ENCODE assay signal across 25 mouse cellular contexts in the genomic region with DNA sequence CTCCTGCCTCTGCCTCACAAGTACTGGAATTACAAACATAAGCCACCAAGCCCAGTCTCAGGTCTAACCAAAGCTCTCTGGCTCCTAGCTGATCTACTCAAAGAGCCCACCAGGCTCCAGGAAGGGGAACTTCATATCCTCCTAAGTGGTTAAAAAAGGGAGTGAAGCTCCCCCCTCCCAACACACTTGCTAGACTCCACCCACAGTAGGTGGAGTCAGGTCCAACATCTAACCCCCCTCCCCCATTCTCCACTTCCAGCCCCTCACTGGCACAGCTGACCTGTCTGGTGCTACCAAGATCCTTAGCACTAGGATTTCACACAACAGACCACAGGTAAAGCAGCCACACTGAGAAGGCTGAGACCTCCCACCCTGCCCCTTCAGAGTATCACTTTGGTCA. TPM values are rescaled to one million over a fixed set of nuclear protein-coding genes. Genes with fewer than 3 reads are reported as not detected.
DNase-seq lines count a peak whose midpoint lies in the region; ATAC-seq lines count a peak whose summit lies in the region.
"Had no signal": no experiment of that assay in that cellular context is flagged by ENCODE, and none has a peak within 500 bp of the region (broad histone marks: within the 10 kb centered on the region; RNA-seq: fewer than 3 reads in every experiment).

No protein-coding gene starts in this region.

- H3K36me3 ChIP-seq in hindbrain, embryonic 10.5 days, result peaks cover 27% of the 10 kb centered on the region
- H3K36me3 ChIP-seq in hindbrain, embryonic 16.5 days (ENCODE audit: control insufficient read depth, insufficient read depth, low read length), result no peaks in the 10 kb centered on the region
- H3K36me3 ChIP-seq in lung, embryonic 16.5 days (ENCODE audit: control insufficient read depth, insufficient read depth, low read length), result no peaks in the 10 kb centered on the region
- no peaks in the 10 kb centered on the region for H3K36me3 ChIP-seq in intestine, embryonic 16.5 days (ENCODE audit: control insufficient read depth, insufficient read depth, low read length)
- H3K36me3 ChIP-seq in stomach, embryonic 16.5 days (ENCODE audit: control insufficient read depth, insufficient read depth, low read length), result no peaks in the 10 kb centered on the region
- H3K36me3 ChIP-seq: heart, embryonic 15.5 days; limb, embryonic 12.5 days; neural tube, embryonic 13.5 days had no signal

- no peaks in the 10 kb centered on the region for H3K27me3 ChIP-seq in hindbrain, embryonic 10.5 days (ENCODE audit: insufficient read depth, poor library complexity, severe bottlenecking)
- H3K27me3 ChIP-seq in hindbrain, embryonic 16.5 days (replicated peaks; ENCODE audit: control insufficient read depth, insufficient read depth, low read length), result peaks cover 3% of the 10 kb centered on the region
- no peaks in the 10 kb centered on the region for H3K27me3 ChIP-seq in lung, embryonic 16.5 days (ENCODE audit: control insufficient read depth, insufficient read depth, low read depth, low read length)
- H3K27me3 ChIP-seq in intestine, embryonic 16.5 days (replicated peaks; ENCODE audit: control insufficient read depth, insufficient read depth, low read length), result no peaks in the 10 kb centered on the region; the same call in 1 of the 2 replicates
- H3K27me3 ChIP-seq in stomach, embryonic 16.5 days (ENCODE audit: control insufficient read depth, insufficient read depth, low read length), result no peaks in the 10 kb centered on the region
- H3K27me3 ChIP-seq: limb, embryonic 12.5 days had no signal

- DNase-seq in hindbrain, embryonic 10.5 days (ENCODE audit: low spot score), result no peak
- no peak for DNase-seq in lung, postnatal 4 days
- DNase-seq in gastrocnemius, postnatal 4 days (ENCODE audit: low spot score in 2 of 2), result no peak
- DNase-seq in frontal cortex, adult 2 months (ENCODE audit: extremely low spot score in 1 of 2, low spot score in 1 of 2), result no peak
- DNase-seq: adrenal gland, adult 2 months; cerebellum, adult 8-10 months; embryo, embryonic 11 days; heart, adult 11 months; kidney, adult 11 months; right cerebral cortex, postnatal 25 days had no signal

- peak overlapping the region; percentile 31; the same call in 1 of the 2 replicates for H3K27ac ChIP-seq in hindbrain, embryonic 10.5 days
- no peak overlapping the region for H3K27ac ChIP-seq in hindbrain, embryonic 16.5 days (ENCODE audit: low read depth, low read length)
- peak overlapping the region; percentile 68 for H3K27ac ChIP-seq in lung, embryonic 16.5 days (ENCODE audit: low read length)
- H3K27ac ChIP-seq in intestine, embryonic 16.5 days (ENCODE audit: low read length), result 0 out of 2 replicates have a peak overlapping the region, but pooled peaks have one; percentile 9
- H3K27ac ChIP-seq in stomach, embryonic 16.5 days (ENCODE audit: low read length), result peak overlapping the region; percentile 47
- H3K27ac ChIP-seq: heart, embryonic 15.5 days; neural tube, embryonic 13.5 days had no signal

- H3K9ac ChIP-seq in hindbrain, embryonic 16.5 days (ENCODE audit: low read depth, low read length), result no peak overlapping the region
- no peak overlapping the region for H3K9ac ChIP-seq in lung, embryonic 16.5 days (ENCODE audit: low read length)
- H3K9ac ChIP-seq in intestine, embryonic 16.5 days (ENCODE audit: low read depth, low read length), result no peak overlapping the region; the same call in 1 of the 2 replicates
- H3K9ac ChIP-seq in stomach, embryonic 16.5 days (ENCODE audit: low read length), result no peak overlapping the region
- H3K9ac ChIP-seq: heart, embryonic 15.5 days; limb, embryonic 12.5 days; neural tube, embryonic 13.5 days had no signal

- H3K4me2 ChIP-seq in hindbrain, embryonic 16.5 days (ENCODE audit: low read length), result no peak overlapping the region
- no peak overlapping the region for H3K4me2 ChIP-seq in lung, embryonic 16.5 days (ENCODE audit: low read depth, low read length)
- H3K4me2 ChIP-seq in intestine, embryonic 16.5 days (ENCODE audit: low read depth, low read length), result no peak overlapping the region
- H3K4me2 ChIP-seq in stomach, embryonic 16.5 days (ENCODE audit: low read depth, low read length), result no peak overlapping the region
- H3K4me2 ChIP-seq: heart, embryonic 15.5 days; limb, embryonic 12.5 days; neural tube, embryonic 13.5 days had no signal

- H3K4me3 ChIP-seq in hindbrain, embryonic 10.5 days, result no peak overlapping the region
- H3K4me3 ChIP-seq in hindbrain, embryonic 16.5 days (ENCODE audit: low read length), result no peak overlapping the region
- H3K4me3 ChIP-seq in lung, embryonic 16.5 days (ENCODE audit: low read length), result no peak overlapping the region
- H3K4me3 ChIP-seq in intestine, embryonic 16.5 days (ENCODE audit: low read length), result no peak overlapping the region
- H3K4me3 ChIP-seq in stomach, embryonic 16.5 days (replicated peaks; ENCODE audit: low read length), result no peak overlapping the region
- H3K4me3 ChIP-seq: heart, embryonic 15.5 days; limb, embryonic 12.5 days; megakaryocyte, embryonic 14.5 days; neural tube, embryonic 13.5 days had no signal

- H3K9me3 ChIP-seq in hindbrain, embryonic 10.5 days, result 0 out of 2 replicates have a peak, but pooled peaks cover 3% of the 10 kb centered on the region
- H3K9me3 ChIP-seq in hindbrain, embryonic 16.5 days (ENCODE audit: control insufficient read depth, low read length), result no peaks in the 10 kb centered on the region
- H3K9me3 ChIP-seq in lung, embryonic 16.5 days (ENCODE audit: control insufficient read depth, low read length), result no peaks in the 10 kb centered on the region
- H3K9me3 ChIP-seq in intestine, embryonic 16.5 days (ENCODE audit: control insufficient read depth, low read length), result no peaks in the 10 kb centered on the region
- no peaks in the 10 kb centered on the region for H3K9me3 ChIP-seq in stomach, embryonic 16.5 days (replicated peaks; ENCODE audit: control insufficient read depth, low read length)
- H3K9me3 ChIP-seq: heart, embryonic 15.5 days; limb, embryonic 12.5 days; megakaryocyte, embryonic 14.5 days; neural tube, embryonic 13.5 days had no signal

- ATAC-seq in hindbrain, embryonic 16.5 days, result no peak
- no peak for ATAC-seq in lung, embryonic 16.5 days (ENCODE audit: low read depth)
- no peak for ATAC-seq in intestine, embryonic 16.5 days
- ATAC-seq in stomach, embryonic 16.5 days (ENCODE audit: insufficient read depth, low FRiP score), result no peak
- ATAC-seq: CD4-positive, CD25-positive, alpha-beta regulatory T cell, adult 4 months had no signal

- peaks cover 94% of the 10 kb centered on the region for H3K4me1 ChIP-seq in hindbrain, embryonic 10.5 days (replicated peaks)
- H3K4me1 ChIP-seq in hindbrain, embryonic 16.5 days (ENCODE audit: control insufficient read depth, insufficient read depth, low read depth, low read length), result peaks cover 7% of the 10 kb centered on the region; the same call in 1 of the 2 replicates
- H3K4me1 ChIP-seq in lung, embryonic 16.5 days (replicated peaks; ENCODE audit: control insufficient read depth, insufficient read depth, low read length), result peaks cover 35% of the 10 kb centered on the region
- peaks cover 32% of the 10 kb centered on the region for H3K4me1 ChIP-seq in intestine, embryonic 16.5 days (ENCODE audit: control insufficient read depth, insufficient read depth, low read length)
- H3K4me1 ChIP-seq in stomach, embryonic 16.5 days (ENCODE audit: control insufficient read depth, insufficient read depth, low read length), result 0 out of 2 replicates have a peak, but pooled peaks cover 4% of the 10 kb centered on the region
- H3K4me1 ChIP-seq: megakaryocyte, embryonic 14.5 days had no signal

RNA-seq across cellular contexts. Expression of a gene that starts 10.3 kb away (rescaled TPM):
- 3.8 and 8.3 TPM in 2 replicates for polyA plus RNA-seq in hindbrain, embryonic 10.5 days (2016; fragmentation: Nextera tagmentation; extraction: Ambion mirVana)
- 0.14 and 0.24 TPM in 2 replicates for polyA plus RNA-seq in hindbrain, embryonic 16.5 days (2015; fragmentation: Nextera tagmentation; extraction: Ambion mirVana)
- 0.79 and 0.87 TPM in 2 replicates for polyA plus RNA-seq in lung, embryonic 16.5 days (2015; fragmentation: Nextera tagmentation; extraction: Ambion mirVana)
- polyA plus RNA-seq in intestine, embryonic 16.5 days (2015; fragmentation: Nextera tagmentation; extraction: Ambion mirVana), result 3.8 and 4.0 TPM in 2 replicates
- 0.96 and 0.98 TPM in 2 replicates for polyA plus RNA-seq in stomach, embryonic 16.5 days (2015; fragmentation: Nextera tagmentation; extraction: Ambion mirVana)
- total RNA-seq in gastrocnemius, postnatal 4 days (2021), result under 1 TPM; 0.05 to 0.07 TPM
- polyA plus RNA-seq in frontal cortex, adult 2 months (2012; rRNA removed), result 0.13 and 0.26 TPM in 2 replicates
- total RNA-seq: adrenal gland, adult 2 months; hematopoietic stem cell, adult 5-6 weeks had no signal
- polyA plus RNA-seq: adrenal gland, adult 2 months; CD4-positive, CD25-positive, alpha-beta regulatory T cell, adult 4 months had no signal

RNA-seq across cellular contexts. Expression of a gene that starts 38.3 kb away (rescaled TPM):
- polyA plus RNA-seq in hindbrain, embryonic 10.5 days (2016; fragmentation: Nextera tagmentation; extraction: Ambion mirVana), result 0.38 and 1.9 TPM in 2 replicates
- not detected in 2 replicates for polyA plus RNA-seq in hindbrain, embryonic 16.5 days (2015; fragmentation: Nextera tagmentation; extraction: Ambion mirVana)
- polyA plus RNA-seq in lung, embryonic 16.5 days (2015; fragmentation: Nextera tagmentation; extraction: Ambion mirVana), result 0.21 and 0.72 TPM in 2 replicates
- polyA plus RNA-seq in intestine, embryonic 16.5 days (2015; fragmentation: Nextera tagmentation; extraction: Ambion mirVana), result 0.32 TPM in 1 of 2 replicates, not detected in the other
- polyA plus RNA-seq in stomach, embryonic 16.5 days (2015; fragmentation: Nextera tagmentation; extraction: Ambion mirVana), result 0.19 TPM in 1 of 2 replicates, not detected in the other
- total RNA-seq in gastrocnemius, postnatal 4 days (2021), result not detected
- polyA plus RNA-seq in frontal cortex, adult 2 months (2012; rRNA removed), result 0.17 TPM in 1 of 2 replicates, not detected in the other
- total RNA-seq: hematopoietic stem cell, adult 5-6 weeks; layer of hippocampus, postnatal 25 days; left cerebral cortex, postnatal 10 days had no signal
- polyA plus RNA-seq: adrenal gland, adult 2 months; CD4-positive, CD25-positive, alpha-beta regulatory T cell, adult 4 months; forebrain, embryonic 16.5 days; midbrain, embryonic 14.5 days; neural tube, embryonic 13.5 days; spleen, adult 2 months had no signal

RNA-seq across cellular contexts. Expression of a gene that starts 49.1 kb away (rescaled TPM):
- 0.07 TPM in 1 of 2 replicates, not detected in the other for polyA plus RNA-seq in hindbrain, embryonic 10.5 days (2016; fragmentation: Nextera tagmentation; extraction: Ambion mirVana)
- polyA plus RNA-seq in hindbrain, embryonic 16.5 days (2015; fragmentation: Nextera tagmentation; extraction: Ambion mirVana), result not detected in 2 replicates
- 0.11 and 0.25 TPM in 2 replicates for polyA plus RNA-seq in lung, embryonic 16.5 days (2015; fragmentation: Nextera tagmentation; extraction: Ambion mirVana)
- polyA plus RNA-seq in intestine, embryonic 16.5 days (2015; fragmentation: Nextera tagmentation; extraction: Ambion mirVana), result 1.9 and 2.5 TPM in 2 replicates
- polyA plus RNA-seq in stomach, embryonic 16.5 days (2015; fragmentation: Nextera tagmentation; extraction: Ambion mirVana), result 0.04 TPM in 1 of 2 replicates, not detected in the other
- not detected for total RNA-seq in gastrocnemius, postnatal 4 days (2021)
- not detected in 2 replicates for polyA plus RNA-seq in frontal cortex, adult 2 months (2012; rRNA removed)
- total RNA-seq: adrenal gland, adult 2 months; hematopoietic stem cell, adult 5-6 weeks; layer of hippocampus, postnatal 25 days; left cerebral cortex, postnatal 10 days had no signal
- polyA plus RNA-seq: adrenal gland, adult 2 months; forebrain, embryonic 16.5 days; heart, embryonic 15.5 days; limb, embryonic 12.5 days; midbrain, embryonic 14.5 days; neural tube, embryonic 13.5 days had no signal
